Mouse (Mus musculus) lung, embryonic 16.5 days (tissue): ENCODE data around the gene Cfap157. TPM values are rescaled to one million over a fixed set of nuclear protein-coding genes. Genes with fewer than 3 reads are reported as not detected.

Experiments
- ATAC-seq: fragments of 200-750 bp; cut with Nextera tagmentation; 2 replicates; pipeline ENCODE4 v1.8.0; 2017; ENCODE audit warnings: low read depth, mild to moderate bottlenecking, moderate library complexity
- H3K27ac ChIP-seq: fragments of 300-500 bp; sonication (generic); 2 replicates; pipeline ENCODE4 v1.5.1; 2014; ENCODE audit warnings: mild to moderate bottlenecking, control low read depth, low read length
- H3K27me3 ChIP-seq: fragments of 300-500 bp; sonication (generic); 2 replicates; pipeline ENCODE4 v1.6.1; 2014; ENCODE audit warnings: low read depth, low read length, mixed read lengths; ENCODE audit not compliant: control insufficient read depth, insufficient read depth
- H3K36me3 ChIP-seq: fragments of 300-500 bp; sonication (generic); 2 replicates; pipeline ENCODE4 v1.6.1; 2014; ENCODE audit warnings: low read length; ENCODE audit not compliant: control insufficient read depth, insufficient read depth
- H3K4me1 ChIP-seq: fragments of 300-500 bp; sonication (generic); replicated peaks from 2 replicates; pipeline ENCODE4 v1.6.1; 2014; ENCODE audit warnings: low read length, mixed read lengths; ENCODE audit not compliant: control insufficient read depth, insufficient read depth
- H3K4me2 ChIP-seq: fragments of 300-500 bp; sonication (generic); 2 replicates; pipeline ENCODE4 v1.6.1; 2014; ENCODE audit warnings: low read depth, low read length, control low read depth
- H3K4me3 ChIP-seq: fragments of 300-500 bp; sonication (generic); 2 replicates; pipeline ENCODE4 v1.5.1; 2014; ENCODE audit warnings: mild to moderate bottlenecking, low read length, control low read depth
- H3K9ac ChIP-seq: fragments of 300-500 bp; sonication (generic); 2 replicates; pipeline ENCODE4 v1.6.1; 2014; ENCODE audit warnings: low read length, control low read depth
- H3K9me3 ChIP-seq: fragments of 300-500 bp; sonication (generic); 2 replicates; pipeline ENCODE4 v1.6.1; 2016; ENCODE audit warnings: low read length; ENCODE audit not compliant: control insufficient read depth
- WGBS: fragments of 180-500 bp; shearing (Covaris S2); extraction: QIAGEN DNeasy Blood & Tissue Kit; methylation state at CpG from one replicate; pipeline ENCODE4 v1.1.7; 2014; 5-methylcytosine and 5-hydroxymethylcytosine counted together
- polyA plus RNA-seq: library from polyadenylated mRNA; unstranded; fragments of >200 nt; fragmentation: Nextera tagmentation; extraction: Ambion mirVana; gene quantifications from 2 replicates; pipeline ENCODE4 v1.2.1, GENCODE M21; 2015

Gene Cfap157
- polyA plus RNA-seq, 1 experiment from 2014 or later = 2.1 TPM

DNA sequence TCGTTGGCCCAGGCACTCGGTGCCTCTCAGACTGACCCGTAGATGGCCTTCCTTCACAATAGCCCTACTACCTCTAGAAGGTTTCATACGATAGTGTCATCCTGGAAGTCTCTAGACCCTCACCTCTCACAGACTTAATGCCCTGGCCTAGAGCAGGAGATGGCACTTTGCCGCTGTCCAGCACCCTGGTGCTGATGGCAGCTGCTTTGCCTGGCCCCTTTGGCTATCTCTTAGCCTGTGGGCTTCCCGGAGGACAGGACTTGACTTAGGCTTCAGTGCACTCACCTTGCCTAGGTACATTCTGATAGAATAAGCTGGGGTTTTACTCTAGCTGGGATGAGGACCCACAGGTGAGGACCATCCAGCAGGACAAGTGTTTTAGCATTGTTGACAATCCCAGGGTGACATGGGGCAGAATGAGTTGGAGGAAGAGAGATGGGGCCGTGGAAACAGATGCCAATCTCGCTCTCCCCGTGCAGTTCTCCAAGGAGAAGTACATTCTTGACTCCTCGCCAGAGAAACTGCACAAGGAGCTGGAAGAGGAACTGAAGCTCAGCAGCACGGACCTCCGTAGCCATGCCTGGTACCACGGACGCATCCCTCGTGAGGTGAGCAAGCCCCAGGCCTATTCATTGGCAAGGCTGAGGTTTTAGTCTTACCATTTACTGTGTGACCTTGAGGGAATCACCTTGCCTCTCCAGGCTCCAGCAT is 39.8 kb downstream of the Cfap157 start:
- no peak for ATAC-seq
- 56% methylated on average over 15 of the region's 15 CpGs for WGBS
- H3K36me3 ChIP-seq = peaks cover under 1% of the 10 kb centered on the region; the same call in 1 of the 2 replicates
- no peak overlapping the region for H3K27ac ChIP-seq
- no peak overlapping the region for H3K4me2 ChIP-seq
- no peak overlapping the region for H3K9ac ChIP-seq
- H3K4me1 ChIP-seq = peaks cover 8% of the 10 kb centered on the region
- no peaks in the 10 kb centered on the region for H3K9me3 ChIP-seq
- H3K27me3 ChIP-seq = peaks cover 29% of the 10 kb centered on the region
- no peak overlapping the region for H3K4me3 ChIP-seq

DNA sequence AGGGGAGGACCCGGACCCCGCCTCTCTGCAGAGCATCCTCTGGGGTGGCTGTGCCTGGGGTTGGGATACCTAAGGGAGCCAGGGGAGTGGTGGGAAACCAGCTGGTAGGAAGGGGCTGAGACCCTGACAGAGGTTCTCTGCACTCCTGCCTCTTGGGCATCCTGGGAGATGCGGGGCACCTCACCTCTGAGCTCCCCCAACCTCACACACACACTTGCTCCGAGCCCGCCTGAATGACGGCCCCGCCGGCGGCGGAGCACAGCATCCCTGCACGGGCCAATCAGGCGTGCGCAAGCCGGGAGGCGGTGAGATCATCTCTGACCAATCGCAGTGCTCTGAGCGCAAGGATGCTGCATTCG is 42.1 kb downstream of the Cfap157 start:
- H3K4me3 ChIP-seq = no peak overlapping the region
- no peak for ATAC-seq
- H3K36me3 ChIP-seq = no peaks in the 10 kb centered on the region
- no peaks in the 10 kb centered on the region for H3K9me3 ChIP-seq
- WGBS = 21% methylated on average over 18 of the region's 18 CpGs
- peaks cover 8% of the 10 kb centered on the region for H3K4me1 ChIP-seq
- no peak overlapping the region; the same call in 1 of the 2 replicates for H3K9ac ChIP-seq
- H3K27ac ChIP-seq = no peak overlapping the region
- H3K27me3 ChIP-seq = peaks cover 29% of the 10 kb centered on the region
- no peak overlapping the region for H3K4me2 ChIP-seq

DNA sequence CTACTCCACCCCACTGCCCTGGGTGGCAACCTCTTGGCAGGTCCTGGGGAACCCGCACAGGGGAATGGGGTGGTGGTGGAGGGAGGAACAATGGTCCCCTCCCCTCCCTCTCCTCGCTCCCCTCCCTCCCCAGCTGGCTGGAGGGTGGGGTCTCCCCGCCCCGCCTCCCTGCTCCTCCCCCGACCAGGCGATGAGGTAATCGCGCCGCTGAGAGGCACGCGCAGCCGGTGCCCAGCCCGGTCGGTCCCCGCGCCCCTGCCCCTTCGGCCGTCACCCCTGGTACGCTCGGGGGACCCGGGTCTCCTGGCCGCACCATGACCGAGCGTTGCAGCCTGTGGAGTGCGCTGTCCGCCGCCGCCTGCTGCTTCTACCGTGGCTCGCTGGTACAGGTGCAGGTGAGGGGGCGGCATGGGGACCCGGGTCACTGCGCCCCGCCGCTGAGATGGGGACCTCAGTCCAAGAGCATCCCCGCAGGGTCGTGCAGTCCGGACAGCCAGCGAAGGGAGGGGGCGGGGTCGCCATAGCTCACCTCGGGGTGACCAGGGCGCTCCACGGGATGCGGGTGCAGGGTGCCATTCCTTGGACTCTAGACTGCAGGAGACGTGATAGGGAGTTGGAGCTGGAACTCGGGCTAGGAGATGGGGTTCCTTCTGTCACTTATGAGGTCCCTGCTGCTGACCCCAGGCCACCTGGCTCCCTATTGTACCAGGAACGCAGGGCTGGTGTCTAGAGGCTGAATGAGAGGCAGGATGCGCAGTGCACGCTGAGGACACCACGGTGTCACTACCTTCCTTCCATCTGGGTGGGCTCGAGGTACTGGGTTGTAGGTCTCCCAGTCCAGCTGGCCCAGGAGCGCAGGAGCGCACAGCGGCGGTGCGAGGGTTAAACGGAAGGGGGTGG is 42.7 kb downstream of the Cfap157 start:
- Histone ChIP-seq H3K4me1 (peaks cover 8% of the 10 kb centered on the region), H3K9ac (peak overlapping the region; percentile 44), H3K27me3 (peaks cover 29% of the 10 kb centered on the region), H3K9me3 (no peaks in the 10 kb centered on the region), H3K4me2 (peak overlapping the region; percentile 77), H3K36me3 (no peaks in the 10 kb centered on the region), H3K27ac (no peak overlapping the region), H3K4me3 (peak overlapping the region; percentile 43)
- WGBS = 10% methylated on average over 52 of the region's 58 CpGs
- peak; percentile 69 for ATAC-seq

DNA sequence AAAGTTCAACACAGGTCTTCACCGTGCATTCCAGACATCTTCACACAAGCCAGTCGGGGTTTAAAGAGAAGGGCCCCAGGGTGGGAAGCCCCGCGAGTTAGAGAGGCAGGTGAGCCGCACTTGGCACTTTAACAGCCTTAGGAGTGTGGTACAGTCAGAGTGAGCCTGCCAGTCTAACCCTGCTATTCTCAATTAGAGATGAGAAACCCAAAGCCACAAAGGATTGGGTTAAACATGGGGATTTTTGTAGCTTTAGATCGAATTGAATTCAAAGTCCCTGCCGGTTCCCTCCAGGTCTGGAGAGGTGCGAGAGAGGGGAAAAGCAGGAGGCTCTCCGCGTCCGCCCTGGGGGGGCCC is 43.3 kb downstream of the Cfap157 start, which contains the start of gene 6330409D20Rik:
TSS of gene 6330409D20Rik (minus strand) at position 101 of the 357 bp plus-strand sequence.
- no peaks in the 10 kb centered on the region for H3K9me3 ChIP-seq
- H3K4me3 ChIP-seq = peak within 1 kb of the TSS; percentile 43
- H3K4me1 ChIP-seq = peaks cover 8% of the 10 kb centered on the region
- WGBS = 11% methylated on average over 11 of the region's 11 CpGs
- no peak within 1 kb of the TSS for H3K27ac ChIP-seq
- peak within 1 kb of the TSS; percentile 44 for H3K9ac ChIP-seq
- H3K4me2 ChIP-seq = peak within 1 kb of the TSS; percentile 77
- H3K27me3 ChIP-seq = peaks cover 29% of the 10 kb centered on the region
- no peaks in the 10 kb centered on the region for H3K36me3 ChIP-seq
- ATAC-seq = no peak

DNA sequence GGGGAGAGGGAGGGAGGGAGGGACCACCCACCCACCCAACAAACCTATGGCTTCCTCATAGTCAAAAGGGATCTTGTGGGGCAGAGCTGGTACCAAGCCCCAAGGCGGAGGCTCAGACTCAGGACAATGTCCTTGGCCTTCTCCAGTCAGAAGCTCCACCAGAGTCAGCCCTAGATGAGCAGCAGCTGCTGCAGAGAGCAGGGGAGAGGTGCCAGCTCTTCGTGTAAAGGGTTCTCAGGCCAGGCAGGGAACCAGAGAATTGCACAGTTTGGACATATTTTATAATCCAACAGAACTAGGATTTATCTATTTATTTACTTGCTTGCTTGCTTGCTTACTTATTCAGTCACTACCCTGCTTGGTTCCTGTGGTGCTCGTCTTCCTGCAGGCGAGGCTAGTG is 44.9 kb downstream of the Cfap157 start:
- no peak for ATAC-seq
- H3K4me3 ChIP-seq = no peak overlapping the region
- no peaks in the 10 kb centered on the region for H3K36me3 ChIP-seq
- no peak overlapping the region for H3K27ac ChIP-seq
- no peak overlapping the region for H3K9ac ChIP-seq
- no peaks in the 10 kb centered on the region for H3K9me3 ChIP-seq
- peaks cover 8% of the 10 kb centered on the region for H3K4me1 ChIP-seq
- peaks cover 29% of the 10 kb centered on the region for H3K27me3 ChIP-seq
- H3K4me2 ChIP-seq = no peak overlapping the region
- WGBS = 68% methylated on average over 4 of the region's 4 CpGs

- Histone ChIP-seq H3K9ac (no peak overlapping the region), H3K36me3 (no peaks in the 10 kb centered on the region), H3K9me3 (no peaks in the 10 kb centered on the region), H3K27ac (no peak overlapping the region), H3K4me3 (no peak overlapping the region), H3K4me2 (no peak overlapping the region), H3K4me1 (peaks cover 8% of the 10 kb centered on the region), H3K27me3 (peaks cover 15% of the 10 kb centered on the region)
- no peak for ATAC-seq
- 48% methylated on average over 6 of the region's 6 CpGs for WGBS
These were observed 47.2 kb downstream of the Cfap157 start for GRCm38 (mm10) chr2:32737008-32737407.

DNA sequence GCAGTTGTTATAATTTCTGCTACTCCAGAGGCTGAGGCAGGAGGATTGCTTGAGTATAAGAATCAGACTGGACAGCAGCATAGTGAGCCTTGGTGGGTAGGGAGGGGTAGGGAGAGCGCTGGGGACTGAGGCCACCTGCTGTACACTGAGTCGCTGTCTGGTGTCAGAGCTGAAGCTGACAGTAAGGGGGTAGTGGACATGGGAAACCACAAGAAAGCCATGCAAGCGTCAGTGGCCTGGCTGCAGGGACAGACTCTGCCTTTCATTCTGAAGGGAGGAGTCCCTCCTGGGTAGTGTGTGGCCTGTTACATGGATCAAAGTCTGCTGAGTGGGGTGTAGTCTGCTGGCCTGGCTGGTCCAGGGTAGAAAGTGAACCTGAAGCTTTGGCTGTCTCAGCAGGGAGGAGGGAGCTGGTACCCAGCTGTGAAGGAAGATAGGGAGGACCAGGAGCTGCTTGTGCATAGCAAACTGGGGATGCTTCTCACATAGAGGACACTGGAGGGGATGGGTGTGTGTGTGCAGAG is 47.9 kb downstream of the Cfap157 start:
- H3K27me3 ChIP-seq = peaks cover 9% of the 10 kb centered on the region
- 47% methylated on average over 3 of the region's 3 CpGs for WGBS
- peaks cover 6% of the 10 kb centered on the region for H3K4me1 ChIP-seq
- ATAC-seq = no peak
- no peak overlapping the region for H3K4me3 ChIP-seq
- H3K27ac ChIP-seq = no peak overlapping the region
- no peaks in the 10 kb centered on the region for H3K36me3 ChIP-seq
- no peak overlapping the region for H3K4me2 ChIP-seq
- no peak overlapping the region for H3K9ac ChIP-seq
- H3K9me3 ChIP-seq = no peaks in the 10 kb centered on the region

DNA sequence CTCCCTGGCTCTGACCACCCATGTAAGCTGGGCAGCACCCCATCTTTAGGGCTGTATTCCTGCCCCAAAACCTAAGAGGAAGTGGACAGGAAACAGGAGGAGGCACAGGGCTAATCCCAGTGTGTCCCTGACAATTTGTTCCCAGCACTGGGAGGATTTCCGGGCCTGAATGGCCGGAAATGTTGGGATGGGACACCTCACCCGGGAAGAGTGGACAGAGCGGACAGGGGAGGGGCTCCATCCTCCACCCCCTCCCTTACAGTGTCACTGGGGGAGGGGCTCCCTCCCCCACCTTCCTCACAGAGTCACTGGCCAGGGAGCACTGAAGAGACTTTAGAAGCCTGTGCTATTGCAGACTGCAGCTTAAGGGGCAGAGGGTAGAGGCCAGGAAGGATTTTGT is 49.3 kb downstream of the Cfap157 start:
- H3K27me3 ChIP-seq = no peaks in the 10 kb centered on the region
- H3K4me2 ChIP-seq = peak overlapping the region; percentile 28; the same call in 1 of the 2 replicates
- H3K27ac ChIP-seq = peak overlapping the region; percentile 53
- H3K4me3 ChIP-seq = no peak overlapping the region
- H3K9me3 ChIP-seq = no peaks in the 10 kb centered on the region
- H3K4me1 ChIP-seq = peaks cover 13% of the 10 kb centered on the region
- H3K36me3 ChIP-seq = no peaks in the 10 kb centered on the region
- no peak overlapping the region for H3K9ac ChIP-seq
- peak; percentile 59 for ATAC-seq
- WGBS = 41% methylated on average over 4 of the region's 4 CpGs

DNA sequence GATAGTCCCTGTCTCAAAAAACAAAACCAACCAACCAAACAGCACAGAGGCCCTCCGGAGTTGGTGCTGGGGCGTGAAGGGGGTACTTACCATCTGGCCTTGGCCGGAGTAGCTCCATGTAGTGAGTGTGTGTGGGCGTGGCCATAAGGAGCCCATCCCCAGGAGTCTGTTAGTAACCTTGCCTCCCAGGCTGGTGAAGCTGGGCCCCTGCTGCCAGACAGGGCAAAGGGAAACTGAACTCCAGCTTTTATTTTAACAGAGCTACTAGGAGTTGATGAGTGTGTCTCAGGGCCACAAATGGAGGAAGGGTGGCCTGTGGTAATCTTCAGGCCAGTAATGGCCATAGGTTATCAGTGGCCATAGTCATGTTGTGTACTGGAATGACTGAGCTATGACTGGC is 49.7 kb downstream of the Cfap157 start:
- Histone ChIP-seq H3K36me3 (no peaks in the 10 kb centered on the region), H3K9ac (no peak overlapping the region), H3K4me3 (no peak overlapping the region), H3K4me1 (peaks cover 13% of the 10 kb centered on the region), H3K27ac (peak overlapping the region; percentile 53), H3K4me2 (no peak overlapping the region), H3K27me3 (no peaks in the 10 kb centered on the region), H3K9me3 (no peaks in the 10 kb centered on the region)
- WGBS = 39% methylated on average over 4 of the region's 4 CpGs
- ATAC-seq = 0 out of 2 replicates have a peak, but pooled peaks have one; percentile 26
